Mouse (Mus musculus) neural tube, embryonic 12.5 days (tissue): ENCODE measurements around the gene Gjc2. TPM values are rescaled to one million over a fixed set of nuclear protein-coding genes. Genes with fewer than 3 reads are reported as not detected.

Source experiments
- polyA plus RNA-seq: library from polyadenylated mRNA; unstranded; fragments of >200 nt; fragmentation: Nextera tagmentation; extraction: Ambion mirVana; gene quantifications from 2 replicates; pipeline ENCODE4 v1.2.1, GENCODE M21; 2016

Gjc2 gene
- polyA plus RNA-seq, 1 experiment from 2014 or later = 0.39 TPM

Other genes starting within 250 kb of the Gjc2 start
- 594 and 608 TPM in 2 replicates for gene Rnf187, start 244.3 kb downstream of the Gjc2 start, polyA plus RNA-seq
- 167 and 246 TPM in 2 replicates for gene Hist3h2ba, start 234.3 kb downstream of the Gjc2 start, polyA plus RNA-seq
- gene Hist3h2a, start 228.5 kb downstream of the Gjc2 start, polyA plus RNA-seq = 91.6 and 103 TPM in 2 replicates
- gene Trim17, start 228.5 kb downstream of the Gjc2 start, polyA plus RNA-seq = 0.84 and 1.0 TPM in 2 replicates
- 20.5 TPM in 2 replicates for gene Trim11, start 205.1 kb downstream of the Gjc2 start, polyA plus RNA-seq
- gene Obscn, start 46.8 kb downstream of the Gjc2 start, polyA plus RNA-seq = 0.42 TPM in 2 replicates
- 6.5 and 7.8 TPM in 2 replicates for gene Iba57, start 19.5 kb downstream of the Gjc2 start, polyA plus RNA-seq
- gene Guk1, start 9.0 kb upstream of the Gjc2 start, polyA plus RNA-seq = 111 and 113 TPM in 2 replicates
- 88.0 and 91.1 TPM in 2 replicates for gene Mrpl55, start 19.3 kb upstream of the Gjc2 start, polyA plus RNA-seq
- 30.1 and 30.5 TPM in 2 replicates for gene 2310033P09Rik, start 25.1 kb upstream of the Gjc2 start, polyA plus RNA-seq
- 623 and 633 TPM in 2 replicates for gene Arf1, start 45.1 kb upstream of the Gjc2 start, polyA plus RNA-seq
- 3.4 and 4.1 TPM in 2 replicates for gene Wnt3a, start 107.5 kb upstream of the Gjc2 start, polyA plus RNA-seq
- 3.9 and 4.2 TPM in 2 replicates for gene Wnt9a, start 123.7 kb upstream of the Gjc2 start, polyA plus RNA-seq
- gene Prss38, start 192.4 kb upstream of the Gjc2 start, polyA plus RNA-seq = not detected in 2 replicates